Mouse (Mus musculus): ENCODE measurements around the gene St13. TPM values are rescaled to one million over a fixed set of nuclear protein-coding genes. Genes with fewer than 3 reads are reported as not detected.

St13 gene
- polyA plus RNA-seq, 2 experiments: 36.2 to 48.3 TPM

DNA sequence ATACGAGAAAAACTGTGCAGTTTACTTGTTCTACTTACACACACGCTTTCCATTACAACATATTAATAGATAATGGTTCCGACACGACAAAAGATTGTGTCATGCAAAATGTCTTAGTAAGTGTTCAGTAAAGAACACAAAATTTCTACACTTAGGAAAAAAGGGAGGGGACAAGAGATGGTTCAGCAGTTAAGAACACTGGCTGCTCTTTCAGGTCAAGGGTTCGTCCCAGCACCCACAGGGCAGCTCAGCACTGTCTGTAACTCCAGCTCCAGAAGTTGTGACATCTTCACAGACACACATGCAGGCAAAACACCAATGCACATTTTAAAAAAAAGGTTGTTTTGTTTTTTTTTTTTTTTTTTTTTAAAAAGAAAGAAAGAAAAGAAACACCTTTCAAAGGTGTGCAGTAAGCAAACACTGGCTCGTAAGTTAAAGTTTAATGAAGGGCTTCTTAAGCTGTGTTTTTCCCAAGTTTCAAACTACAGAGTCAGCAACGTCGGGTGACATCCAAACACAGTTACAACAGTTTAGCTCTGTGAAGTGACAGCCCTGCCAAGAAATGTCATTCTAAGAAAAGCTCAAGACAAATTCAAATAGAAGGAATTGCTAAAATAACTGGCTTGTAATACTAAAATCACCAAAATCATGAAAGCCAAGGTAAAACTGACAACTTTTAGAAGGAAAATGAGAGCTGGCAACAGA is 5.5 kb downstream of the St13 start:
- DNase-seq (ENCODE audit: low read depth in 3 of 3, low spot score in 3 of 3) (no peak), ATAC-seq (ENCODE audit: insufficient read depth) (no peak)
- Histone ChIP-seq H3K9ac (replicated peaks) (no peak overlapping the region), H3K4me3 (ENCODE audit: insufficient read depth in 1 of 2, low read depth in 2 of 2, low read length in 2 of 2) (no peak overlapping the region), H3K4me2 (ENCODE audit: low read depth) (no peak overlapping the region), H3K27ac (no peak overlapping the region), H3K27me3 (ENCODE audit: control insufficient read depth, insufficient read depth, low read length) (no peaks in the 10 kb centered on the region), H3K4me1 (replicated peaks; ENCODE audit: control insufficient read depth in 2 of 2, insufficient read depth in 2 of 2, low read length in 1 of 2) (peaks cover 4 to 13% of the 10 kb centered on the region in 2 experiments; a peak in 3 of 4 replicates), H3K9me3 (ENCODE audit: control insufficient read depth, low read length) (no peaks in the 10 kb centered on the region), H3K36me3 (replicated peaks; ENCODE audit: control insufficient read depth, insufficient read depth, low read depth) (peaks cover 7% of the 10 kb centered on the region; the same call in 1 of the 2 replicates)
- 66% methylated on average over 8 of the region's 8 CpGs for WGBS (ENCODE audit: insufficient replicate concordance)
- TF ChIP-seq EP300 (IDR thresholded peaks at IDR 0.05; ENCODE audit: low read depth) (no peak), CTCF (IDR thresholded peaks at IDR 0.05; ENCODE audit: low read depth) (no peak)

DNA sequence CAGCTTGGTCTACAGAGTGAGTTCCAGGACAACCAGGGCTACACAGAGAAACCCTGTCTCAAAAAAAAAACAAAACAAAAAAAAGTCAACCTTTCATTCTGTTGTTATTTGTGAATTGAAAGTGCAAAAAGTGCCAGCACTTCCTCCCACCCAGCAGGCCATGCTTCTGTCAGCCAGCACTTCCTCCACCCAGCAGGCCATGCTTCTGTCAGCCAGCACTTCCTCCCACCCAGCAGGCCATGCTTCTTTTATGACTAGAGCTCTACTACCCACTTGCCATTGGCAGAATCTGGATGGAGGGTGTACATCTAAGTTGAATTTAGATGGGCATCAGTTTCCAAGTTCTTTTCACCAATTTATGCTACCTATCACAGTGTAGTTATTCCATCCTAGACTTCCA is 6.9 kb downstream of the St13 start:
- no peak overlapping the region for H3K4me2 ChIP-seq (ENCODE audit: low read depth)
- H3K9me3 ChIP-seq (ENCODE audit: control insufficient read depth, low read length): no peaks in the 10 kb centered on the region
- peaks cover 12% of the 10 kb centered on the region; the same call in 1 of the 2 replicates for H3K36me3 ChIP-seq (replicated peaks; ENCODE audit: control insufficient read depth, insufficient read depth, low read depth)
- H3K27me3 ChIP-seq (ENCODE audit: control insufficient read depth, insufficient read depth, low read length): no peaks in the 10 kb centered on the region
- H3K4me1 ChIP-seq (replicated peaks; ENCODE audit: control insufficient read depth in 2 of 2, insufficient read depth in 2 of 2, low read length in 1 of 2): peaks cover 0 to 9% of the 10 kb centered on the region in 2 experiments; a peak in 2 of 4 replicates
- ATAC-seq (ENCODE audit: insufficient read depth) (no peak), DNase-seq (ENCODE audit: low read depth in 3 of 3, low spot score in 3 of 3) (no peak)
- no peak overlapping the region for H3K4me3 ChIP-seq (ENCODE audit: insufficient read depth in 1 of 2, low read depth in 2 of 2, low read length in 2 of 2)
- TF ChIP-seq EP300 (IDR thresholded peaks at IDR 0.05; ENCODE audit: low read depth) (no peak), CTCF (IDR thresholded peaks at IDR 0.05; ENCODE audit: low read depth) (no peak)
- H3K27ac ChIP-seq: no peak overlapping the region
- H3K9ac ChIP-seq (replicated peaks): no peak overlapping the region

DNA sequence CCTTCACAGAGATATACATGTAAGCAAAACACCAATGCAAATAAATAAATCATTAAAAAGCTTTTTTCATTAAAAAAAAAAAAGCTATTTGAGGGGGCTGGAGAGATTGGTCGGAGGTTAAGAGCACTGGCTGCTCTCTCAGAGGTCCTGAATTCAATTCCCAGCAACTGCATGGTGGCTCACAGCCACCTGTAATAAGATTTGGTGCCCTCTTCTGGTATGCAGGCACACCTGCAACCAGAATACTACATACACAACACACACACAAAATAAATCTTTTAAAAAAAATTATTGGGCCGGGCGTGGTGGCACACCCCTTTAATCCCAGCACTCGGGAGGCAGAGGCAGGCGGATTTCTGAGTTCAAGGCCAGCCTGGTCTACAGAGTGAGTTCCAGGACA is 13.6 kb downstream of the St13 start:
- peak; percentile 45; the same call in 1 of the 2 replicates for TF ChIP-seq CTCF (IDR thresholded peaks at IDR 0.05; ENCODE audit: low read depth)
- no peak for TF ChIP-seq EP300 (IDR thresholded peaks at IDR 0.05; ENCODE audit: low read depth)
- Histone ChIP-seq H3K4me1 (replicated peaks; ENCODE audit: control insufficient read depth in 2 of 2, insufficient read depth in 2 of 2, low read length in 1 of 2) (no peaks in the 10 kb centered on the region), H3K36me3 (replicated peaks; ENCODE audit: control insufficient read depth, insufficient read depth, low read depth) (peaks cover 40% of the 10 kb centered on the region), H3K27me3 (ENCODE audit: control insufficient read depth, insufficient read depth, low read length) (no peaks in the 10 kb centered on the region), H3K9me3 (ENCODE audit: control insufficient read depth, low read length) (no peaks in the 10 kb centered on the region), H3K27ac (no peak overlapping the region), H3K4me2 (ENCODE audit: low read depth) (no peak overlapping the region), H3K4me3 (ENCODE audit: insufficient read depth in 1 of 2, low read depth in 2 of 2, low read length in 2 of 2) (no peak overlapping the region), H3K9ac (replicated peaks) (no peak overlapping the region)
- ATAC-seq (ENCODE audit: insufficient read depth) (no peak), DNase-seq (ENCODE audit: low read depth in 3 of 3, low spot score in 3 of 3) (no peak)
- WGBS (ENCODE audit: insufficient replicate concordance): 84% methylated on average over 5 of the region's 5 CpGs

DNA sequence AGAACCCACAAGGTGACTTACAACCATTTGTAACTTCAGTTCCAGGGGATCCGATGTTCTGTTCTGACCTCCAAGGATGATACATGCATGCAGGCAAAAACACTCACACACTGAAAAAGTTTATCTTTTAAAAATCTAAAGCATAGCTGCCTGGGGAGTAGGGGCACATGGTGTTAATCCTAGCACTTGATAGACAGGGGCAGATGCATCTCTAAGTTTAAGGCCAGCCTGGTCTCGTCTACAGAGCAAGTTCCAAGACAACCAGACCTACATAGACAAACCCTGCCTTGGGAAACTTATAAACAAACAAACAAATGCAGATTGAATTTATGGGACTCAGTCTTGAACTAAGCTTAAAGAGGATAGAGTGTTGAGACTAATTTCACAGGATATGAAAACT is 21.0 kb downstream of the St13 start:
- ATAC-seq (ENCODE audit: insufficient read depth) (no peak), DNase-seq (ENCODE audit: low read depth in 3 of 3, low spot score in 3 of 3) (no peak)
- H3K4me2 ChIP-seq (ENCODE audit: low read depth): no peak overlapping the region
- no peak overlapping the region for H3K27ac ChIP-seq
- 84% methylated on average over 2 of the region's 2 CpGs for WGBS (ENCODE audit: insufficient replicate concordance)
- no peaks in the 10 kb centered on the region for H3K4me1 ChIP-seq (replicated peaks; ENCODE audit: control insufficient read depth in 2 of 2, insufficient read depth in 2 of 2, low read length in 1 of 2)
- no peak overlapping the region for H3K4me3 ChIP-seq (ENCODE audit: insufficient read depth in 1 of 2, low read depth in 2 of 2, low read length in 2 of 2)
- peaks cover 18% of the 10 kb centered on the region for H3K36me3 ChIP-seq (replicated peaks; ENCODE audit: control insufficient read depth, insufficient read depth, low read depth)
- no peaks in the 10 kb centered on the region for H3K27me3 ChIP-seq (ENCODE audit: control insufficient read depth, insufficient read depth, low read length)
- no peak overlapping the region for H3K9ac ChIP-seq (replicated peaks)
- no peaks in the 10 kb centered on the region for H3K9me3 ChIP-seq (ENCODE audit: control insufficient read depth, low read length)
- TF ChIP-seq EP300 (IDR thresholded peaks at IDR 0.05; ENCODE audit: low read depth): no peak
- no peak for TF ChIP-seq CTCF (IDR thresholded peaks at IDR 0.05; ENCODE audit: low read depth)

DNA sequence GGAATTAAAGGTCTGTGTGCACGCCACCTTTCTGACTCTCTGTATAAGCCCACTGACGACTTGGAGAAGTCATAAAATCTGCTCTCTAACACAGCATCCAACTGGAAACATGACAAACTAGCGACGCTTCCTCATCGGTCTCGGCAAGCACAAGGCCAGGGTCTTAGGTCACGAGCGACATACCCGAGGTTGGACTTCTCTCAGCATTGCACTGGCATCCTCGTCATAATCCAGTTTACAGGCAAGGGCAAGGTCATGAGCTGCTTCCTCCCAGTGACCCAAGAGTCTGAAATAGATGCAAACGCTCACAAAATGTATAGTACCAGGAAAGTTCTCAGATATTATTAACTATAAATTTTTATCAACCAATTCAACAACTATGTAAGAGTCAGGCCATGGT is 25.3 kb downstream of the St13 start:
- 85% methylated on average over 11 of the region's 11 CpGs for WGBS (ENCODE audit: insufficient replicate concordance)
- no peak for DNase-seq (ENCODE audit: low read depth in 3 of 3, low spot score in 3 of 3)
- H3K36me3 ChIP-seq (replicated peaks; ENCODE audit: control insufficient read depth, insufficient read depth, low read depth): peaks cover 23% of the 10 kb centered on the region

More for the DNA sequence above, 25.3 kb downstream of the St13 start:
- no peaks in the 10 kb centered on the region for H3K27me3 ChIP-seq (ENCODE audit: control insufficient read depth, insufficient read depth, low read length)
- no peaks in the 10 kb centered on the region for H3K9me3 ChIP-seq (ENCODE audit: control insufficient read depth, low read length)
- H3K4me3 ChIP-seq (ENCODE audit: insufficient read depth in 1 of 2, low read depth in 2 of 2, low read length in 2 of 2): no peak overlapping the region
- H3K9ac ChIP-seq (replicated peaks): no peak overlapping the region
- no peak for TF ChIP-seq EP300 (IDR thresholded peaks at IDR 0.05; ENCODE audit: low read depth)
- no peak for TF ChIP-seq CTCF (IDR thresholded peaks at IDR 0.05; ENCODE audit: low read depth)
- no peak for ATAC-seq (ENCODE audit: insufficient read depth)
- H3K4me1 ChIP-seq (replicated peaks; ENCODE audit: control insufficient read depth in 2 of 2, insufficient read depth in 2 of 2, low read length in 1 of 2): no peaks in the 10 kb centered on the region
- H3K4me2 ChIP-seq (ENCODE audit: low read depth): no peak overlapping the region
- no peak overlapping the region for H3K27ac ChIP-seq

Measured in liver, embryonic 14.5 days (tissue).